Mouse (Mus musculus) midbrain, embryonic 10.5 days (tissue): ENCODE data around the gene Bmp2k. TPM values are rescaled to one million over a fixed set of nuclear protein-coding genes. Genes with fewer than 3 reads are reported as not detected.

Experiments used
- DNase-seq: peaks from one replicate; pipeline ENCODE4 v3.0.0-alpha.2; 2017; ENCODE audit warnings: low spot score
- H3K27ac ChIP-seq: fragments of 300-500 bp; sonication (generic); replicated peaks from 2 replicates; pipeline ENCODE4 v1.5.1; 2016; ENCODE audit warnings: mild to moderate bottlenecking
- H3K27me3 ChIP-seq: fragments of 300-500 bp; sonication (generic); 2 replicates; pipeline ENCODE4 v1.6.1; 2016; ENCODE audit warnings: low read depth, mild to moderate bottlenecking; ENCODE audit not compliant: poor library complexity, severe bottlenecking
- H3K36me3 ChIP-seq: fragments of 300-500 bp; sonication (generic); 2 replicates; pipeline ENCODE4 v1.6.1; 2016; ENCODE audit warnings: mild to moderate bottlenecking, moderate library complexity
- H3K4me1 ChIP-seq: fragments of 300-500 bp; sonication (generic); 2 replicates; pipeline ENCODE4 v1.6.1; 2016
- H3K4me3 ChIP-seq: fragments of 300-500 bp; sonication (generic); 2 replicates; pipeline ENCODE4 v1.5.1; 2016; ENCODE audit warnings: mild to moderate bottlenecking, moderate library complexity
- H3K9me3 ChIP-seq: fragments of 300-500 bp; sonication (generic); replicated peaks from 2 replicates; pipeline ENCODE4 v1.6.1; 2016; ENCODE audit warnings: mild to moderate bottlenecking
- WGBS: fragments of 180-500 bp; shearing (Covaris S2); methylation state at CpG from one replicate; pipeline ENCODE4 v1.1.7; 2016; 5-methylcytosine and 5-hydroxymethylcytosine counted together
- polyA plus RNA-seq: library from polyadenylated mRNA; unstranded; fragments of >200 nt; fragmentation: Nextera tagmentation; extraction: Ambion mirVana; gene quantifications from 2 replicates; pipeline ENCODE4 v1.2.1, GENCODE M21; 2016

Bmp2k gene
- polyA plus RNA-seq, 1 experiment from 2014 or later: 9.2 TPM

GRCm38 (mm10) chr5:96976150-96976549 is 21.3 kb upstream of the Bmp2k start:
- DNase-seq: no peak
- Histone ChIP-seq H3K4me1 (peaks cover 12% of the 10 kb centered on the region), H3K27me3 (no peaks in the 10 kb centered on the region; the same call in 1 of the 2 replicates), H3K9me3 (no peaks in the 10 kb centered on the region), H3K36me3 (no peaks in the 10 kb centered on the region), H3K27ac (no peak overlapping the region), H3K4me3 (no peak overlapping the region)
- 88% methylated on average over 3 of the region's 3 CpGs for WGBS

- no peak for DNase-seq
- H3K9me3 ChIP-seq: no peaks in the 10 kb centered on the region
- WGBS: 55% methylated on average over 13 of the region's 13 CpGs
- H3K4me3 ChIP-seq: no peak overlapping the region
- no peak overlapping the region for H3K27ac ChIP-seq
- H3K36me3 ChIP-seq: no peaks in the 10 kb centered on the region
- H3K27me3 ChIP-seq: no peaks in the 10 kb centered on the region; the same call in 1 of the 2 replicates
- H3K4me1 ChIP-seq: peaks cover 12% of the 10 kb centered on the region
Measured at GRCm38 (mm10) chr5:96979296-96980007, 18.0 kb upstream of the Bmp2k start.

- 27% methylated on average over 15 of the region's 15 CpGs for WGBS
- Histone ChIP-seq H3K4me1 (peaks cover 7% of the 10 kb centered on the region), H3K36me3 (no peaks in the 10 kb centered on the region), H3K4me3 (no peak overlapping the region), H3K27me3 (no peaks in the 10 kb centered on the region; the same call in 1 of the 2 replicates), H3K27ac (no peak overlapping the region), H3K9me3 (no peaks in the 10 kb centered on the region)
- DNase-seq: no peak
Measured at GRCm38 (mm10) chr5:96980008-96980634, 17.4 kb upstream of the Bmp2k start.

GRCm38 (mm10) chr5:96981987-96982386 is 15.5 kb upstream of the Bmp2k start:
- no peaks in the 10 kb centered on the region; the same call in 1 of the 2 replicates for H3K27me3 ChIP-seq
- H3K4me3 ChIP-seq: no peak overlapping the region
- no peaks in the 10 kb centered on the region for H3K9me3 ChIP-seq
- no peak overlapping the region for H3K27ac ChIP-seq
- H3K36me3 ChIP-seq: no peaks in the 10 kb centered on the region
- DNase-seq: no peak
- 83% methylated on average over 3 of the region's 3 CpGs for WGBS
- peaks cover 5% of the 10 kb centered on the region; the same call in 1 of the 2 replicates for H3K4me1 ChIP-seq

- no peak for DNase-seq
- no peaks in the 10 kb centered on the region; the same call in 1 of the 2 replicates for H3K27me3 ChIP-seq
- WGBS: 86% methylated on average over 7 of the region's 7 CpGs
- no peak overlapping the region for H3K27ac ChIP-seq
- H3K4me3 ChIP-seq: no peak overlapping the region
- peaks cover 5% of the 10 kb centered on the region; the same call in 1 of the 2 replicates for H3K4me1 ChIP-seq
- no peaks in the 10 kb centered on the region for H3K9me3 ChIP-seq
- H3K36me3 ChIP-seq: no peaks in the 10 kb centered on the region
Measured at GRCm38 (mm10) chr5:96983142-96983541, 14.3 kb upstream of the Bmp2k start.

GRCm38 (mm10) chr5:96986850-96987249 is 10.6 kb upstream of the Bmp2k start:
- H3K4me3 ChIP-seq: no peak overlapping the region
- H3K9me3 ChIP-seq: no peaks in the 10 kb centered on the region
- H3K27ac ChIP-seq: no peak overlapping the region
- whole genome bisulfite sequencing: 93% methylated on average over 3 of the region's 3 CpGs
- no peaks in the 10 kb centered on the region for H3K4me1 ChIP-seq
- no peak for DNase-seq
- H3K36me3 ChIP-seq: no peaks in the 10 kb centered on the region
- H3K27me3 ChIP-seq: no peaks in the 10 kb centered on the region

- no peaks in the 10 kb centered on the region for H3K9me3 ChIP-seq
- whole genome bisulfite sequencing: 88% methylated on average over 4 of the region's 4 CpGs
Measured at GRCm38 (mm10) chr5:96988880-96989279, 8.6 kb upstream of the Bmp2k start.

GRCm38 (mm10) chr5:96991156-96991555 is 6.3 kb upstream of the Bmp2k start:
- no peak for DNase-seq
- no peaks in the 10 kb centered on the region for H3K36me3 ChIP-seq
- WGBS: 93% methylated on average over 6 of the region's 6 CpGs
- H3K27me3 ChIP-seq: no peaks in the 10 kb centered on the region
- peaks cover 6% of the 10 kb centered on the region for H3K4me1 ChIP-seq
- no peak overlapping the region for H3K27ac ChIP-seq
- H3K4me3 ChIP-seq: no peak overlapping the region
- H3K9me3 ChIP-seq: no peaks in the 10 kb centered on the region

More at GRCm38 (mm10) chr5:96988880-96989279, 8.6 kb upstream of the Bmp2k start:
- no peak overlapping the region for H3K4me3 ChIP-seq
- no peaks in the 10 kb centered on the region for H3K4me1 ChIP-seq
- H3K36me3 ChIP-seq: no peaks in the 10 kb centered on the region
- H3K27ac ChIP-seq: no peak overlapping the region
- H3K27me3 ChIP-seq: no peaks in the 10 kb centered on the region
- no peak for DNase-seq

- Histone ChIP-seq H3K27ac (no peak overlapping the region), H3K36me3 (no peaks in the 10 kb centered on the region), H3K9me3 (no peaks in the 10 kb centered on the region), H3K4me3 (no peak overlapping the region), H3K4me1 (peaks cover 15% of the 10 kb centered on the region), H3K27me3 (no peaks in the 10 kb centered on the region)
- WGBS: 84% methylated on average over 5 of the region's 5 CpGs
- no peak for DNase-seq
Measured at GRCm38 (mm10) chr5:96992651-96993050, 4.8 kb upstream of the Bmp2k start.

GRCm38 (mm10) chr5:96993057-96993456 is 4.4 kb upstream of the Bmp2k start:
- Histone ChIP-seq H3K27me3 (no peaks in the 10 kb centered on the region), H3K27ac (no peak overlapping the region), H3K4me1 (peaks cover 17% of the 10 kb centered on the region), H3K4me3 (no peak overlapping the region), H3K9me3 (no peaks in the 10 kb centered on the region), H3K36me3 (no peaks in the 10 kb centered on the region)
- WGBS: 78% methylated on average over 8 of the region's 8 CpGs
- DNase-seq: no peak

- no peaks in the 10 kb centered on the region for H3K9me3 ChIP-seq
- 76% methylated on average over 5 of the region's 5 CpGs for WGBS
- peaks cover 6% of the 10 kb centered on the region; the same call in 1 of the 2 replicates for H3K27me3 ChIP-seq
- no peak overlapping the region for H3K27ac ChIP-seq
- no peak overlapping the region for H3K4me3 ChIP-seq
- H3K4me1 ChIP-seq: peaks cover 31% of the 10 kb centered on the region
- H3K36me3 ChIP-seq: no peaks in the 10 kb centered on the region
- no peak for DNase-seq
Measured at GRCm38 (mm10) chr5:96995791-96996190, 1.7 kb upstream of the Bmp2k start.

GRCm38 (mm10) chr5:96996401-96997309 is 834 bp upstream of the Bmp2k start:
- Histone ChIP-seq H3K36me3 (no peaks in the 10 kb centered on the region), H3K4me3 (peak overlapping the region; percentile 93), H3K4me1 (peaks cover 31% of the 10 kb centered on the region), H3K27ac (peak overlapping the region; percentile 93), H3K9me3 (no peaks in the 10 kb centered on the region), H3K27me3 (peaks cover 6% of the 10 kb centered on the region; the same call in 1 of the 2 replicates)
- DNase-seq: peak; percentile 20
- 21% methylated on average over 39 of the region's 39 CpGs for WGBS
